Mouse (Mus musculus) cerebellum, postnatal 25 days (tissue): ENCODE measurements around the gene Sema6b.

Experiments used
- DNase-seq, 2 experiments: peaks; one replicate each; pipeline ENCODE4 v3.0.0; 2021; ENCODE audit warnings: mixed read lengths in 2 of 2

Gene Sema6b

DNA sequence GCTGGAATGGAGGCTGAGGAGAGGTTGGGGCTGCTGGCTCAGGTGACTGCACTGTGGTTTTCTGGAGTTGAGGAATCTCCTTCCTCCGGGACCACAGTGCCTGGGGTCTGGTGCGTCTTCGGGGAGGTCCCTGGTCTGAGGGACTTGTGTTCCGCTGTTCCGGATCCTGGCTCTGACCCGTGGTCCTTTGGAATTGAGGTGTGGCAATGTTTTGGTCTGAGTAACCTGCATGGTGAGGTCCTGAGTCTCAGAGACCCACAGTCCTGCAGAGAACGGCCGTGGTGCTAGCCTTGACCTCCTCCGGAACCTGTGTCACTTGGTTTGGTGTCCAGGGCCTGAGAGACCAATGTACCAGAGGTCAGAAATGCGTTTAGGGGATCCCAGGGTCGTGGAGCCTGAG lies 60.2 kb downstream of the Sema6b start:
- DNase-seq: peak in 1 of 2 experiments; percentile 29

DNA sequence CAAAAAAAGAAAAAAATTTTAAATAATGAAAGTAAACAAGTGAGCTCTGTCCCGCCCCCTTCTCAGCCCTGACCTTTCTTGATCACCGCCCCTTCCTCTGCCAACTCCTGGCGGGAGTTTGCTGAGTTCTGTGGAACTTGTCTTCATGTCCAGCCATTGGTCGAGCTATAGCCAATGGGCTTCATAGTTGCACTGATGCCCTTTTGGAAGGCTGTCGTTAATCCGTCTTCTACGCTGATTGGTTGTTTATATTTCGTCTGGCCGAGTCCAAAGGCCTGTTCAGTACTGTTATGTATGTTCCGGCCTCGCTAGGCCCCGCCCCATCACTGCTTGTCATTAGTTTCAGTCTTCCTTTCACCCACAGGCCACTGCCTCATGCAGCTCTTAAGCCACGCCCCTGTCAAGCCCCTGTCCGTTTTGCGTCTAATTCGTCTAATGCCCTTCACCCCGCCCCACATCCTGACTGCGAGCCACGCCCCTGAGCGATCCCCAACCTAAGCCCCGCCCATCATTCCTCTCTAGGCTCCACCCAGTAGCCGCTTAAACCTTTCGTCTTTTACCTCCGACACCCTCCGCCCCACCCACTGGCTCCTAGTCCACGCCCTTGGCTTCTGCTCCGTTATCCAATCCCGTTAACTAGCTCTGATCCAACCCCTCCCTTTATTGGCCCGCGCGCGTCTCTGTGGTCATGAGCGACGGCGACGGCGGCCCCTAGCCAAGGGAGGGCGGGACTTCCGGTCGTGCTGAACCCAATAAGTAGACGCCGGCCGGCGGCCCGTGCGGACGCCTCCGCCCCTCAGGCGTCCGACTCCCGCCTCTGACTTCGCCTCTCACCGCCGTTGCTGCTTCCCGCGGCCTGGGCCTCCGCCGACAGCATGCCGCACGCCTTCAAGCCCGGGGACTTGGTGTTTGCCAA lies 61.0 kb downstream of the Sema6b start, which contains the start of gene Hdgfl2:
Gene Hdgfl2 (plus strand): TSS at position 755 of the 916 bp plus-strand sequence.
- peak; percentile 100 for DNase-seq

DNA sequence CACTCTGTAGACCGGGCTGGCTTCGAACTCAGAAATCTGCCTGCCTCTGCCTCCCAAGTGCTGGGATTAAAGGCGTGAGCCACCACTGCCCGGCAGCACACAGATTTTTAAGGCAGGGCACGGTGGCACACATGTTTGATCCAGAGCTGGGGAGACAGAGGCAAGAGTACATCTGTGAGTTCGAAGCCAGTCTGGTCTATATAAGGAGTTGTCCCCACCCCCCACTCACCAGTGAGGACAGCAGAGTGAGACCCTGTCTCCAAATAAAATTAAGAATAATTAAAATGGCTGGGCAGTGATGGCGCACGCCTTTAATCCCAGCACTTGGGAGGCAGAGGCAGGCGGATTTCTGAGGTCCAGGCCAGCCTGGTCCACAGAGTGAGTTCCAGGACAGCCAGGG lies 61.8 kb downstream of the Sema6b start:
- DNase-seq: peak in 1 of 2 experiments; percentile 38

- no peak for DNase-seq
Measured at GRCm38 (mm10) chr17:56077523-56077922, 62.6 kb downstream of the Sema6b start.

- DNase-seq: peak; percentile 97 to 99
Measured at GRCm38 (mm10) chr17:56074827-56075208, 65.3 kb downstream of the Sema6b start, which contains the start of gene Ubxn6. TSS of gene Ubxn6 (minus strand) at chr17:56075028.

DNA sequence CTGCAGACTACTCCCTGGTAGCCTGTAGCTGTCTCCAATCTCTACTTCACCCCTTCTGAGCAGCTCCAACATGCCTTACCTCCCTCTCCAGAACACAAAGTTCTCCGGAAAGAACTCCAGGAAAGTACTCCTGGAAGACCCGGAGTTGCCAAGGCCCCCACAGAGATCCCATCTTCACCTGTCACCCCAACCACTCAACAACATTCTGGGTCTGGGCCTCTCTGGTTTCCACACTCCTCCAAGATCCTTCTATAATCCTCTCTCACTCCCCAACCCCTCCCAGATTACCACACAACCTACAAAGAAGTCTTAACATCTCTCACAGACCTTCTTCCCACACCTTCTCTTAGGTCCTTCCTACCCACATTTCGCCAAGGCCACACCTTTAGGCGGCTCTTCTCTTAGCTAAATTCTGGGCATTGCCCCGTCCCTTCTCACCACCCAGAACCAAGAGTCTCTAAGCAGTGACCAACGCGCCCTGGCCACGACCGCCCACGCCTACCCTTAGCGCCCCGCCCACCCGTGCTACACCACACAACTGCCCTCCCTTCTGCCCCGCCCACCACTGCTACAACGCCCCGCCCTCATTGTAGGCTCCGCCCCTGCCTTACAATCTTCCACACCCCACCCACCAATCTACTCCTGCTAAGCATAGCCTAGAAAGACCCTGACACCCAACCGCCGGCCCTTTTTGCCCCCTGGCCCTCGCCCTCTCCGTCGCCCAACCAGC lies 65.9 kb downstream of the Sema6b start:
- DNase-seq: peak in 1 of 2 experiments; percentile 84
